Mouse (Mus musculus) cerebellum, postnatal 4 days (tissue): ENCODE measurements around the gene Ivd.

ENCODE experiments used
- DNase-seq, 2 experiments: peaks; one replicate each; pipeline ENCODE4 v3.0.0; 2022; ENCODE audit warnings: low spot score in 2 of 2, mixed read lengths in 1 of 2

Ivd gene

DNA sequence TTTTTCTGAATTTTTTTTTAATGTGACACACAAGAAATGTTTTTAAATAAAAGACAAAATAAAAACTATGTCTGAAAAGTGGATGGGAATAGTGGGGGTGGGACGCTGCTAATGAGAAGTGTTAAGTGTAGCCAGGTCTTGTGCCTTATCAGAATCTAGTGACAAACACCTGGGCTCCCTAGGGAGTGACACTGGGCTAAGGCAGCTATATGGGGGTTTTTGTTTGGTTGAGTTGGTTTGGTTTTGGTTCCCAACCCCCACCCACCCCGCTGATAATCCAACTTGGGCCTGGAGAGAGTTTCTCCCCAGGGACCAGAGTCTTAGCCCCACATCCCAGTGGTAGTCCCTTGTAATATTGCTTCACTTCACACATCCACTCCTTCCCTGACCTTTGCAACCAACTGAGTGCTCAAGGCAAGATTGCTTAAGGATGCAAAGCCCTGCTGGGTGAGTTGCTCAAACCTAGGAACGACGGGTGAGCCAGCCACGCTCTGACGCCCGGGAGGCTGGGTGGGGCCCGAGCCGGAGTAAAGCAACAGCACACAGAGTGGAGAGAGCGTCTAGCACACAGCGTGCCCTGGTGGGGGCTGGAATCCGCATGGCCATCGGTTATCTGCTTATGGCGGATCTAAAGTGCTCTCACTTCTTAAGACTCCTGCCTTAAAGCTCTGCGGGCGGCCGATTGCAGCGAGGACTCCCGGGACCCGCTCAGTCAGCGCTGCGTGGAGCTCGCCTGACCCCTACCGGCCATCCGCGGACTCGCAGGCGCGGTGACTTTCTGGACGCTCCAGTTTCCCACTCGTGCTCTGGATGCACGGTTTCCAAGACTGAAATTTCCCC is 21.3 kb downstream of the Ivd start:
- DNase-seq, result peak; percentile 91 to 95

DNA sequence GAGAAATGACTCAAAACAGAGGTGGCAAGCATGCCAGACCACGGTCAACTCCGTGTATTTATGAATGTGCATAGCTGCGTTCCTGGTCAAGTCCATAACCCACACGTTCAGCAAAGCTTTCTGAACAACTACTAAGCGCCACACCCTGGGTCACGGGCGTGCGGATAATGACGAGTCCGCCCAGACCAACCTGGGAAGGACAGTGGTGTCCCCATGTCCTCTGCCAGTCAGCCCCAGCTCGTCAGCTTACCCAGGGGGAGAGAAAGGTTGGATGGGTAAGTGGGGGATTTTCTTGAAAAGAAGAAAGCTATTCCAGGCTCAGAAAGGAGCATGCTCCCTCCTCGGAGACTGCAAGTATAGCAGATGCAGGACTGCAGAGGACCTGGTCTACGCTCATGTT is 25.7 kb downstream of the Ivd start:
- DNase-seq, result no peak

GRCm38 (mm10) chr2:118887845-118888548 is 26.2 kb downstream of the Ivd start:
- no peak for DNase-seq

DNA sequence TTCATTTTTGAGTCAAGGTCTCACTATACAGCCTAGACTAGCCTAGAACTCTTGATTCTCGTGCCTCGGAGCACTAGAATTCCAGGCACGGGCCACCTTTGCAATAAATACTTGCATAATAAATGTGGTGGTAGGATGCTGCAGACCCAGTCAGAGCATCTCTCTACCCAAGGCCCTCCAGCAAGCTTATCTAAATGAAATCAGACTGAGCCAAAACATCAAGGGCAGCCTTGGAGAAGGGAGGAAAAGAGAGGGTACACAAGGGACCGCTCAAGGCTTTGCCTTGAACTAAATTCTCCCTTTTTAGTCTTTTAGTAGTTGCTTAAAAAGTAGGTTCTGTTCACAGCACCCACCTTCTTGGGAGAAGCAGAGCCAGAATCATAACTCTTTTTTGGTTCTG is 29.4 kb downstream of the Ivd start:
- DNase-seq, result no peak

DNA sequence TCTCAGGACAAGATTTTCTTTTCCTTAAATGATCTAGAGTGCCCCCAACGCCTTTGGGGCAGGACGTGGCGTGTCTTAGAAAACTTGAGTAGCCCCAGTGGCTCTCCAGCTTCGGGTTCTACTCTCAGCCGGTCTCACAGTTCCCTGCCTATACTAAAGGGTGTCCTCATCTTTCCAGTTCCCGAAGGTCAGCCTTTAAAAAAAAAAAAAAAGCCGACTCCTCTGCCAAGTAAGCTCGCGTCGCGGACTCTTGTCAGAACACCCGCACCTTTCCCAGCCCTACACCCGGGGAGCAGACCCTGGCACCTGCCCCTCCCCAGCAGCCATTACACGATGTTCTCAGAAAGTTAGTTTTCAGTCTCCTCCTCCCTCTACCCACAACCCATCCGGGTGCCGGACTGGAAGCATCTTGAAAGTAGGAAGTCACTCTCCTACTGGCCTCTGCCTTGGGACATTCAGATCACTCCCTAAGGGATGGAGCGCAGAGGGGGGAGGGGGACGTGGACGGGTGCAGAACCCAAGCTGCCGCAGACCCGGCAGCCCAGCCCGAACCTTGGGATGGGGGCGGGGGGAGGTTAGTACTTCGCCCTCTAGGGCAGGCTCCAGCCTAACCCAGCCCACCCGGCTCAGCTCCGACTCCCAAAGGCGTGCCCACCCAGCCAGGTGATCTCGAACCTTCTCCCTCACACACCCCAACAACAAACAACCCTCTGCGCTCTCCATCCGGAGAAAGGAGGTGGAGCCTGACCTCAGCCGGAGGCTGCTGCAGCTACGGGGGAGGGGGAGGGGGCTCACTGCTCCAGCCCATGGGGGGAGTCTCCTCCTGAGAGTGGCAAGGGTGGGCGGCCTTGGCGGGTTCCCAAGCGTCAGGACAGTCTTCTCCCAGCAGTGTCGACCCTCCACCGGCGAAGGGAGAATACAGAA is 34.5 kb downstream of the Ivd start:
- peak in 1 of 2 experiments; percentile 21 for DNase-seq

DNA sequence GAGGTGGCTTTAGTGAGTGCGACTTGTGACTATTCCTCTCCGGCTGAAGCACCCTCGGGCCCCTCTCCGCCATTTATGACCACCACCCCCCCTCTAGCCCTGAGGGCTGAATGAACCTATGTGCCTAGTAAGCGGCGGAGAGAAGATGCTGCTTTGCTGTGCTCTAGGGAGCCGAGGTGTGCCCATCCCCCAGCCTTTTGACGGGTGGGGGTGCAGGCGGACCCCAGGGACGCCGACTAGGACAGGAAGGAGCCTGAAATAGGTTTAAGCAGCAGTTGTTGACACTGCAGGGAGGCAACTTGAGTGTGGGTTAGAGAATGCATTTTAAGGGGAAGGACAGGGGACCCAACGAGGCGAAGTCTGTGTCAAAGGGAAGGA is 35.1 kb downstream of the Ivd start:
- DNase-seq, result no peak

DNA sequence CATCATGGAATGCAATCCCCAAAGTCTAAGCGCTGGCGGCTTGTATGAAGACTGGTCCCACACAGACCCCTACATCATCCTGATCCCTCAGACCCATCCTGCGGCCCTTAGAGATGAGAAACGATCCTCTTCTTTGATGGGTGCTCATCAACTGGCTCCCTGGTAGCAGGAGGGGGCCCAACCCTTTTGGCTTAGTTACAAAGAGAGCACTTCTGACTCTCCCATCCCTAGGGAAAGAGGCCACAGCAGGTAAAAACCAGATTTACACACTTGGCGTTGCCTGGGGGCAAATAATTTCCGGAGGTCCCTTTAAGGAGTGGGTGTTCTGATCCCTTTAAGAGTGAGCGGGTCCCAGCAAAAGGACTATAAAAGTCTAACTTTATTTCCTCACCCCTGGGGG is 35.6 kb downstream of the Ivd start:
- no peak for DNase-seq

GRCm38 (mm10) chr2:118897808-118898207 is 36.1 kb downstream of the Ivd start:
- DNase-seq, result no peak

DNA sequence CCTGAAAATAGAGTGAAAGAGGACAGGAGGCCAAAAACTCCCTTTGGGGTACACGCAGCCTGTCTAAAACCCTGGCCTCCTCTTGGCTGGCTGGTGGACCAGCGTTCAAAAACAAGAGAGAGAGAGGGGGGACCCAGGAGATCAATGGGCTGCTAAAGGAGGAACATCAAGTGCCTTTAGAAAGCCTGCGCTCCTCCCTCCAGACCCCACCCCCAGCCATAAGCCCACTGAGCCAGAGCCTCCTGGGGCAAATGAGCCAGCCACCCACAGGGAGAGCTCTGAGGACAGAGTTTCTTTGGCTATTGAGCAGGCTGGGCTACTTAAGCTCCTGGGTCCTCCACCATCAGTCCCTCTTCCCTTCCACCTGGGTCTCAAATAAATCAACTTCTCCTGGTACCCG is 37.0 kb downstream of the Ivd start:
- no peak for DNase-seq

- DNase-seq, result no peak
These were observed 37.6 kb downstream of the Ivd start for GRCm38 (mm10) chr2:118899306-118899705.

- no peak for DNase-seq
These were observed 38.4 kb downstream of the Ivd start, which contains the start of gene Bahd1 for GRCm38 (mm10) chr2:118899981-118900825. Bahd1 (plus strand) TSS chr2:118900377.

DNA sequence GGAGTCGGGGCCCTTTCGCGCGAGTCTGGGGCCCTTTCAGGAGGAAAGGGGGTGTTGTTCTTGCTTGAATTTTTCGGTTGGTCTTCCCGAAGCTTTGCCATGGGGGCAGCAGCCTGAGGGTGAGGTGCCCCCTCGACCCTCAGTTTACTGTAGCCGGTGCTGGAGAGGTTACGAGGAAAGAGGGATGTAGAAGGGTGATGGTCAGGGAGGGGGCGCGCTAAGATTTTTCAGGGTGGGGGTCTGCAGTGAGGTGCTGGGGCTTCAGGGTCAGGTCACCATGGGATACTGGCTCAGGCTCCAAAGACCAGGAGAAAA is 39.0 kb downstream of the Ivd start:
- DNase-seq, result peak in 1 of 2 experiments; percentile 25

DNA sequence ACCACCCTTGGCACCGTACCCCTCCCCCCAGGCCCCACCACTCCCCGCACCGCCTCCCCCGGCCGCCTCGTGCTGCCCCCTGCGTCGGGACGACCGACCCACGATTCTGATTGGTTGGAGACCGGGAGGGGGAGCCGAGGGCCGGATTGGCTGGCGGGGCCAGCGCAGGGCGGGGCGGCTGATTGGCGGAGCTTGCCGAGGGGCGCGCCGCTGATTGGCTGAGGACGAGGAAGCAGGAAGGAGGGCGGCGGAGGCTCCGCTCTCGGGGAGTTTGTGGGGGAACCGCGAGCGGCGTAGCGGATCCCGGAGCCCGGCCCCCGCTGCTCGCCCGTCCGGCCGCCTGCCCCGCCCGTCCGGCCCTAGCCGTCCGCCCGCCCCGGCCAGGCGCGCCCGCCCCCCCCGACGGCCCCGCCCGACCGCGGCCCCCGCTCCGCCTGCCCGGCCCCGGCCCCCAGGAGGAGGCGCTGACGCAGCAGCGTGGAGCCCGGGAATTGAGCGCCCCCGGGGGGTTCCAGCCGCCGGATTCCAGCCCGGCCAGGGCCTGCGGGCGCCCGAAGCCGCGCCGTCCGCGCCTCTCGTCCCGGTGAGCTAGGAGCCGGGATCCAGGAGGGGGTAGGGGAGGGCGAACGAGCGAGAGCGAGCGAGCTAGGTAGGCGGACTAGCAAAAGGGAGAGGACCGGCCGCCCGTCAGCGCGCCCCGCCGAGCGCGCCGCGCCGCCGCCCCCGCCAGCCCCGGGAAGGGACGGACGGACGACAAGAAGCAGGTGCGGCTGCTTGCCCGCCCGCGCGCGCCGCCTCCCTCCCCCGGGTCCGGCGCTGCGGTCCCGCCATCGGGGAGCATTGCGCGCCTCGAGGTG is 39.6 kb downstream of the Ivd start:
- DNase-seq, result peak; percentile 98

DNA sequence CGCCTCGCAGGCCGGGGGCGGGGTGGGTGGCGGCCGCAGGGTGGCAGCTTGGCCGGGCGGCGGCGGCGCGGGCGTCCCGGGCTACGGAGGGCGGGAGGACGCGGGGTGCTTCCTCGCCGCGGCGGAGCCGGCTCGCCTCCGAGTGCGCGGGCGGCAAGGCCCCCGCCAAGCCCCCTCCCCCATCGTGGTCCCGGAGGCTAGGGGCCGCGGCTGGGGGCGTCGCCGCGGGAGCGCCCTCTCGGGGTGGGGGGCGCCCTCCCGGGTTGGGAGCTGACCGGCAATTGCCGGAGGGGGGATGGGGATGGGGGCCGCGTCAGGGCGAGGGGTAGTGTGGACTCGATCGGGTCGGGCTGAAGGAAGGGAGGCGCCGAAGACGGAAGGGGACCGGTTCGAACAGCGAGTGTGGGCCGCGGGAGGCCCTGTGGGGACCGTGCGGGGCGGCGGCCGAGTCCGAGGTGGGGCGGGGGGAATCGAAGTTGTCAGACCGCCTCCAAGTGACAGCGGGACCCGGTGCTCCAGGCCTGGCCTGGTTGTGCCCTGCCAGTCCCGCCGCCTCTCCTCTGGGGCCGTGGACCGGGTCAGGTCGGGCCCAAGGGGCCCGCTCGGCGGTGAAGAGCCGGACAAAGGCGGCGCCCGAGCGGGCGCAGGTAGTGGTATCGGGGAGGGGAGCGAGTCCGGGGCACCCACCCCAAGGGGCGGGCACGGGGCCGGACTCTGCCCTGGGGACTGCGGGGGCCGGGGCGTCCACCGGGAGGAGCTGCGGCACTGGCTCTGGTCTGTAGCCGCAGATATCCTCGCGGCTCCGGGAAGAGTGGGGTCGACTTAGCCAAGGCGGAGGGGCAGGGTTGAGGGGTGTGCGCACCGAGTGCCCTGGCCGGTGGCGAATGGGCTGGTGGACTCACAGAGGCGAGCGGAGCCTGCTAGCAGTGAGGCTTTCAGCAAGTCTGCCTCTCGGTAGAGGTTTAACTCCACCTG is 40.6 kb downstream of the Ivd start:
- DNase-seq, result peak in 1 of 2 experiments; percentile 43

GRCm38 (mm10) chr2:118903333-118903741 is 41.6 kb downstream of the Ivd start:
- peak in 1 of 2 experiments; percentile 40 for DNase-seq

DNA sequence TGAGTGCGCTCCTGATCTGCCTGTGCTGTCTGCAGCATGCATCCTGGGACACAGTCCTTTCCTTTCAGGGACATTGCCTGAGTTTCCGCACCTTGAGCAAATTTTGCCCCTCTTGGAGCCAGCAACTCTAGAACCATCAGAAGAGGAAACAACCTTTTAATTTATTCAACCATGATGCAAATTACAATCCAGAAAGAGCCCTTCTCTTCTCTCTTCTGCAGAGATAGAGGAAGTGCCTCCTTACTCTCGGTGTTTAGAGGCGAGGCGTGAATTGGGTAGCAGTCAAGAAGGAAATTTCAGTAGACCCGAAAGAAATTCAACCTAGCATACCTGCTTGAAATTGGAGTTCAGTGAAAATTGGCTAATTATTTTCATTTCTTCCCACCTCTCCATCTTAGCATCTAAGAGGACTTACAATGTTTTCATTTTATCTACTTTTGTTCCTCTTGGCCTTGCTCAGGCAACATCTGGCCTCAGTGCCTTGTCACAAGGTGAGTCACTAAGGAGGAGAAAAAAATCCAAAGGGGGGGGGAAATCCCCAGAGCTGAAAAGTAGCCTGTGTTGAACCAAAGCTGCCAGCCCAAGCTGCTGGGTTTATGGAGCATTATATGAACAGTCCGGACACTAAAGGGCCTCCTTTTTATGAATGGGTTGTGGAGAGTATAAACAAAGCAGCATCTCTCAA is 43.8 kb downstream of the Ivd start:
- no peak for DNase-seq

GRCm38 (mm10) chr2:118906118-118906492 is 44.4 kb downstream of the Ivd start:
- DNase-seq, result no peak

DNA sequence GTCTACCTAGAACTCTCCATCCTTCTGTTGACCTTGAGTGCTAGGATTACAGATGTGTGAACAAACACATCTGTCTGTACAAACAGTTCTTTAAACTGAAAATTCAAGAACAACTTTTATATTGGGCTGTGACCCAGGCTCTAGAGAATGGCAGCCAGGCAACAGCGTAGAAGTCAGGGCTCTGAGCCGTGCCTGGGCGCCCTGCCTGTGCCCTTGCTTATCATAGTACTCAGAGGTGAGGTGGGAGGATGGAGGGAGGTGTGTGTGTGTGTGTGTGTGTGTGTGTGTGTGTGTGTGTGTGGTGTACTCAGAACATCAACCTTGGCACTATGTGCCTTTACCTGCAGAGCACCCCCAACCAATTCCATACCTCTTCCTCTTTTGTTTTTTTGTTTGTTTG is 46.0 kb downstream of the Ivd start:
- DNase-seq, result no peak

DNA sequence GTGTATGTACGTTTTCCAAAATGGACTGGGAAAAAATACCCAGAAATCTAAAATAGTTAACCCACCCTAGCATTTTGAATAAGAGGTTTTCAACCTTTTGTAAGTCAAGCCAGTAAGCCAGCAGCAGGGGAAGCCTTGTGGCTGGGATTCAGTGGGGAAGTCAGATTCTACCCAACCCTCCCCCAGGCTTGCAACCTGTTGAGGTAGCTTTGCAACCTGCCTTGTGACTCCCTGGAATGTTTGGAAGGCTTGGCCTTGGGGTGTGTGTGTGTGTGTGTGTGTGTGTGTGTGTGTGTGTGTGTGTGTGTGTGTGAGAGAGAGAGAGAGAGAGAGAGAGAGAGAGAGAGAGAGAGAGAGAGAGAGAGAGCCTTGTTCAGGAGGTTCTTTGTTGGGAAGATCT is 47.4 kb downstream of the Ivd start:
- DNase-seq, result no peak
